Mouse (Mus musculus): ENCODE data around the gene Glo1. TPM values are rescaled to one million over a fixed set of nuclear protein-coding genes. Genes with fewer than 3 reads are reported as not detected.

Glo1 gene
- 10 to 100 TPM; 71.9 to 74.7 TPM for total RNA-seq (2023)

GRCm38 (mm10) chr17:30626719-30627118 lies at the start of gene Glo1:
Glo1 (minus strand) TSS chr17:30626871.

GRCm38 (mm10) chr17:30624132-30624531 lies 2.5 kb downstream of the Glo1 start, which contains the start of gene Dnah8:
Dnah8 (plus strand) TSS chr17:30624354.

GRCm38 (mm10) chr17:30575941-30576773 lies 50.5 kb downstream of the Glo1 start, which contains the start of gene Btbd9:
Btbd9 (minus strand) TSS chr17:30576488.

Other genes starting within 250 kb of the Glo1 start
- gene Btbd9, start 50.4 kb downstream of the Glo1 start, total RNA-seq (2023) = 10 to 100 TPM; 61.5 to 67.3 TPM
- 100 to 1,000 TPM; 106 to 111 TPM for gene Dnah8, start 2.5 kb downstream of the Glo1 start, total RNA-seq (2023)

Measured in T-cell, adult 66 days (primary cell).